Mouse (Mus musculus) thymus, postnatal 0 days (tissue): ENCODE measurements around the gene Flt3. TPM values are rescaled to one million over a fixed set of nuclear protein-coding genes. Genes with fewer than 3 reads are reported as not detected.
A peak's percentile ranks its signal among the peaks of the same experiment; 100 is the strongest.

ENCODE experiments used
- DNase-seq: peaks from one replicate; pipeline ENCODE4 v3.0.0-alpha.2; 2015; ENCODE audit warnings: low spot score
- polyA plus RNA-seq: library from polyadenylated mRNA; unstranded; fragments of >200 nt; fragmentation: Nextera tagmentation; extraction: Ambion mirVana; gene quantifications from 2 replicates; pipeline ENCODE4 v1.2.1, GENCODE M21; 2015

The Flt3 gene
- polyA plus RNA-seq, 1 experiment from 2014 or later, result 3.1 TPM

GRCm38 (mm10) chr5:147312830-147313685 lies 87.2 kb downstream of the Flt3 start:
- no peak for DNase-seq

DNA sequence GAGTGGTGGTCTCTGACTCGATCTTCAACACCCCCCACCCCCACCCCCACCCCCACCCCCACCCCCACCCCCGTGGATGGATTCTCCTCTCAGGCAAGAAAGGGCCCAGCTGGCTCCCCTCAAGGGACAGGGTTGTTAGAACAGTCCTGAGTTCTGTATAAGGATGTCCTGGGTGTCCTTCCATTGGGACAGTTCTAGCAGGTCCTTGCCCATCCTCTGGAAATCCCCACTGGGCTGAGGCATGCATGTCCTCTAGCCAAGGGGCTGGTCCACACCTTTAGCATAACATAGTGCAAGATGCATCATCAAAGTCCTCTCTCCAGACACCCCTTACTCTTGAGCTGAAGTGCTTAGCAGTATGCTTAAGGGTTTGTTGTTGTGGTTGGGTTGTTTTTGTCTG lies 90.5 kb downstream of the Flt3 start:
- DNase-seq, result no peak

DNA sequence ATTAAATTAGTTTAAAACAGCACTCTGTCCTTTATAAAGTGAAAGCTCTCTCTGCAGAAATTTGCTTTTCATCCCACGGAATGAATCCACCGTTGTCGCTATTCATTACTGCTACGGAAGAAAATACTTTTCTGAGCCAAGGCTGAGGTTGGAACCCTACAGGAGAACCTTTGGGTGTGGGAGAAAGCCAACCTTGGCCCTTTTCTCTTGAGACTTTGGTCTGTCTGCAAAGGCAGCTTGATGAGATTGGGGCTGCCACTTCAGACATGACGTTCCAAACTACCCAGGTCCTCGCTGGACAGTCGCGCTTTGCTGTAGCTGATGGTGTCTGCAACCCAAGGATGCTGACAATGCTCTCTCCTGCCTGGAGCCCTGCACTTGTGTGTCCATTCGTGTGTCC lies 91.8 kb downstream of the Flt3 start:
- DNase-seq, result no peak

GRCm38 (mm10) chr5:147307398-147307785 lies 92.9 kb downstream of the Flt3 start:
- no peak for DNase-seq

GRCm38 (mm10) chr5:147306638-147307397 lies 93.5 kb downstream of the Flt3 start, which contains the start of gene Cdx2:
Gene Cdx2 (minus strand): TSS chr5:147307270.
- no peak for DNase-seq

GRCm38 (mm10) chr5:147305856-147306637 lies 94.2 kb downstream of the Flt3 start:
- no peak for DNase-seq

- DNase-seq, result no peak
Measured at GRCm38 (mm10) chr5:147305166-147305565, 95.1 kb downstream of the Flt3 start.

- no peak for DNase-seq
Measured at GRCm38 (mm10) chr5:147304276-147305155, 95.8 kb downstream of the Flt3 start.

GRCm38 (mm10) chr5:147302746-147303400 lies 97.4 kb downstream of the Flt3 start:
- no peak for DNase-seq

DNA sequence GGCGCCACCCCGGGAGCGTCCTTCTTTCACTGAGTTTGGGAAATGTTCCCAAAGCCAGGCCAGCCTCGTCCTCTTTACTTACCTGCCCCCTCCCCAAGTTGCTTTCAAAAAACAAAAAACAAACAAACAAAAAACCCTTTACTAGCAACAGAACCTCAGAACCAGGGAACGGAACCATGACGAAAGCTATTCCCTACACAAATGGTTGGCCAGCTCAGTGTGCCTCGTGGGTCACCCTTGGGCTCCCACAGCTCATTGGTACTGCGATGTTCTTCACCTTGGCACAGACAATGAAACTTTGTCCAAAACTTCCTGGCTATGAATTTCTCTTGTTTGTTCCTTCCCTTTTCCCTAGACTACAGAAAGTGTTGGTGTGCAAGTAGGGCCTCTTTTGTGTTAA lies 98.1 kb downstream of the Flt3 start:
- DNase-seq, result no peak

- no peak for DNase-seq
Measured at GRCm38 (mm10) chr5:147301781-147302070, 98.6 kb downstream of the Flt3 start.

- DNase-seq, result no peak
Measured at GRCm38 (mm10) chr5:147300917-147301780, 99.1 kb downstream of the Flt3 start.

- no peak for DNase-seq
Measured at GRCm38 (mm10) chr5:147300001-147300363, 100.3 kb downstream of the Flt3 start.

DNA sequence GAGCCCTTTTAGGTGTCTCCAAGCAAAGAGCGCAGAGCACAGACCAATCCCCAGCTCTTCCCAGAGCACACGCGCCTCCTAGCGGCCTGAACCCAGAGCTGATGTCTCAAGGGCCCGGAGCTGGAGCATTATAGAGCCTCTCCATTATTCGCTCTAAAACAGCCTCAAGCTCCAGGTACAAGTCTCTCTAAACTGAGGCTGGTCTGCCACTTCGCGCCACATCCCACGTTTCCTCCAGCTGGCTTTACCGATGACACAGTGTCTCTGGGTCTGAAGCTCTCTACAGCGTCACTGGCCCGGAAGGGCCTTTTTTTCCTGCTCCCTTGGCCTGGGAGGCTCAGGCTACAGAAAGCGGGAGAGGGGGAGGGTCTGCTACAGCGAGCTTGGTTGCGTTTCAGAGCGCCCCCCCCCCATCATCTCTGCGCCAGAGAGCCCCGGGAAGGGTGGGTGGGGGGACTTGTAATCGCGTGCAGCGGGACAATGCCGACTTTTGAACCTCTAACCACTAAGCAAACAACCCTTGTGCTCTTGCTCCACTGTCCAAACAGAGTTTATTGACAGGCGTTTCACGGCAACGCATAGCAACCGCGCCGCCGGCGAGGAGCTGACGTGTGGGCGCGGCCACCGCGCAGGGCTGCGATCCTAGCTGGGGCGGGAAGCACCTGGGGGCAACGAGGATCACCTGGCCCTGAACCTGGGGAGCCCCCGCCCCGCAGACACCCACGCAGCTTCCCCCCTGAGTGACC lies 100.9 kb downstream of the Flt3 start:
- DNase-seq, result peak; percentile 53

- DNase-seq, result no peak
Measured at GRCm38 (mm10) chr5:147297249-147297648, 103.0 kb downstream of the Flt3 start.

DNA sequence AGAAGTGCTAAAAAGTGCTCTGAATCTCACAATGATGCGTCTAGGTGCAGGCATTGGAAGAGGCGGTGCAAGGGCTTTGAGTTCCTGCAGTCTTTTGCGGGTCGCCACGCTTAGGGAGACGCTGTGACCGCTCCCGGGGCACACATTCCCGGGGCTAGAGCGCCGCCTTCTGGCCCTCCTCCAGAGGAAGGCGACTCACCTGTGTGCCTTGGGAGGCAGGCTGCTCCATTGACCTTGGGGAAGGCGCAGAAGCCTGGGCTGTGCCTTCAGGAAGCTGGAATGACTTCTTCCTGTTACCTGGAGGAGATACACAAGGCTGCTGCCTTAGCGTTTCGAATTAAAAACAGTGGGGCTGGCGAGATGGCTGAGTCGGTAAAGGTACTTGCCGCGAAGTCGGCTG lies 106.2 kb downstream of the Flt3 start:
- no peak for DNase-seq

DNA sequence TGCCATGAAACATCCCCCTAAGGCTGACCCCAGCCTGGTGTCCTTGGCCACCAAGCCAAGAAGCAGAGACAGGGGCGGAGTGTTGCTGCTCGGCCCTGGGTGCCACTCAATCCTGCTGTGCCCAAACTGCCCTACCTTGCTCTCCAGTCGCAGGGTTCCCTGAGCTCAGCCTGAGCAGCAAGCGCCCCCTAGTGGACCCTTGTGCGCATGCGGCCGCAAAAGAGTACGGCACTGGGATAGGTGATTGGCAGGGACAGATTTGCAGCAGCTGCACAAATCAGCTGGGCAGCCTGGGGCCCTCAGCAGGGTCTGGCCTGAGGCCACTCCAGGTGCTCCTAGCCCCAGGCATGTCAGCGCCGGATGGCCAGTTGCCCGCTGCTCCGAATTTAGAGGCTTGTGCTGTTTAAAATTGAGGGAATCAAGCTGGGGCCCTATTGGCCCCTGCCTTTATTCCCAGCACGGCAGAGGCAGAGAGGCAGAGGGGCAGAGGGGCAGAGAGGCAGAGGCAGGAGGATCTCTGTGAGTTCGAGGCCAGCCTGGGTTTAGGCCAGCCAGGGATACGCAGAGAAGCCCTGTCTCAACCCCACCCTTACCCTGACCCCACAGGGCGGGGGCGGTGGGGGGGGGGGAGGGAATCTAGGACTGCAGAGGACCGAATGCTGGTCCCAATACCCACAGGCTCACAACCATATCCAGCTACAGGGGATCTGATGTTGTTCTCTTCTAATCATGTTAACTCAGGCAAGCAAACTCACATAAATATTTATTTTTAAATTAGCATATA lies 107.0 kb downstream of the Flt3 start:
- DNase-seq, result peak; percentile 80
